Mouse (Mus musculus) kidney, postnatal 14 days (tissue): ENCODE data around the gene Dennd4a.
"Not testable (repeated sequence)": the region's sequence is repeated elsewhere in the genome, so short reads cannot be mapped to it uniquely, and the experiment has no call there.

Source experiments
- DNase-seq: peaks from one replicate; pipeline ENCODE4 v3.0.0; 2022; ENCODE audit warnings: mixed read lengths

Dennd4a gene

DNA sequence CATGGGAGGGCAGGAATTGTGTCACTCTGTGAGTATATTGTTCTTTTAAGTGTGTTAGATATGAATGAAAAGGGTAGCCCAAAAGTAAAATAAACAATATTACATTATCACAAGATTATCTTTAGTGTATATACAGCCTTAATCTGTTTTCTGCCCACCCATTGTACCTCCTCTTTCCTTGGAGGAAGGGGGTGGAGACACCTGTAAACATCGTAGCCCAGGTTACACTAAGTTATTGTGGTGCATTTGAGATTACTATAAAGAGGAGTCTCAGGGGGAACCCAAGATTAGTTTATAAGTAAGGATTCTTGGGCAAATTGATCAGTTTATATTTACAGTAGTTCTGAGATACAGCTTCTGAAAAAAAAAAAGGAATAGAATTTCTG is 1.3 kb downstream of the Dennd4a start:
- DNase-seq: no peak

GRCm38 (mm10) chr9:64814273-64814672 is 3.1 kb downstream of the Dennd4a start:
- DNase-seq: no peak

GRCm38 (mm10) chr9:64819686-64820085 is 8.5 kb downstream of the Dennd4a start:
- DNase-seq: not testable (repeated sequence)

- no peak for DNase-seq
These were observed 9.1 kb downstream of the Dennd4a start for GRCm38 (mm10) chr9:64820086-64820795.

- no peak for DNase-seq
These were observed 11.1 kb downstream of the Dennd4a start for GRCm38 (mm10) chr9:64822235-64822634.

- no peak for DNase-seq
These were observed 13.4 kb downstream of the Dennd4a start for GRCm38 (mm10) chr9:64824389-64825008.

DNA sequence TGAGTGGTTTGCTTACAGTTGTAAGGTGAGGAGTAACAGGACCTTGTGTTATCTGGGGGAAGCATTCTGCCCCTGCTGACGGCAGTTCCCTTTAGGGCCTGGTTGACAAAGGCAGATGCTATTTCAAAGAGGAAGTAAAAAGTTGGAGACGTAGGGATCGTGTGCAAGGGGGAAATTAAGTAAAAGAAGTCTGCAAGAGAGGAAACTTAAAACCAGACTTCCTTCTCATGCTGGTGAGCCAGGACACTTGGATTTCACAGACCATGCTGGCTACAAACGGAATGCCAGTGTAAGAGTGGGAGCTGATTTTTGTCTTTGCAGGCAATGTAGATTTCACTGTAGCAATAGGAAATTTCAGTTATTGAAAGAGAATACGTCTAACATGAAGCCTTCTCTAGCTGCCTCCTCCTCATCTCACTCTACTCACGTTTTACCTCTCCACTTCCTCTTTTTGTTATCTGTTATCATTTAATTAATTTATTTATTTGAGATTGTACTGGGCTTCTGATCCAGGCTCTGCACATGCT is 19.0 kb downstream of the Dennd4a start:
- DNase-seq: no peak

DNA sequence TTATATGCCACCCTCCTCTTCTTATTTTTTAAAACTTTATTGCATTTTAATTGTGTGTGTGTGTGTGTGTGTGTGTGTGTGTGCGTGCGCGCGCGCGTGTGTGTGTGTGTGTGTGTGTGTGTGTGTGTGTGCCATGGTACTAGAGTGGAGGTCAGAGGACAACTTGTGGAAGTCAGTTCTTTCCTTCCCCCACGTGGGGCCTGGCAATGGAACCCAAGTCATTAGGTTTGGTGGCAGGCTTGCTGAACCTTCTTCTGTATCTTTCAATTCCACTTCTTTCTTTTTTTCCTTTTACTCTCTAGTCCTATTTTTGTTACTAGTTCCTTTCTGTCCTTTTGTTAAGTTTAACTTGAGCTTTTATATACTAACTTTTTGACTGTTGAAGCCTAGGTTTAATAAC is 19.5 kb downstream of the Dennd4a start:
- no peak for DNase-seq

DNA sequence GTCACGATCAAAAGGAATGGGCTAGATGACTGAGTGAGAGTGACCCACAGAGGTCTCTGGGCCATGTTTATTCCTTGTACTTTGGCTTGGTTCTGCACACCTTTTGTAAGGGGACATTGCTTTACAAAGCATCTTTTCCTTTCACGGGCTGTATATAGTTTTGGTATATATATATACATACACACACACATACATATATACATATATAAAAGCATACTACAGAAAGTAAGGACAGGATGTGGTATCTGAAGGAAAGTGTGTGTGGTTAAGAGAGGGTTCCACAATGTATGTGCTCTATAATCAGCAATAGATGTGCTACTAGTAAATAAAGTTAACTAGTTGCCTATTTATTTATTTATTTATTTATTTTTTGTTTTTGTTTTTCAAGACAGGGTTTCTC is 20.6 kb downstream of the Dennd4a start:
- DNase-seq: no peak

DNA sequence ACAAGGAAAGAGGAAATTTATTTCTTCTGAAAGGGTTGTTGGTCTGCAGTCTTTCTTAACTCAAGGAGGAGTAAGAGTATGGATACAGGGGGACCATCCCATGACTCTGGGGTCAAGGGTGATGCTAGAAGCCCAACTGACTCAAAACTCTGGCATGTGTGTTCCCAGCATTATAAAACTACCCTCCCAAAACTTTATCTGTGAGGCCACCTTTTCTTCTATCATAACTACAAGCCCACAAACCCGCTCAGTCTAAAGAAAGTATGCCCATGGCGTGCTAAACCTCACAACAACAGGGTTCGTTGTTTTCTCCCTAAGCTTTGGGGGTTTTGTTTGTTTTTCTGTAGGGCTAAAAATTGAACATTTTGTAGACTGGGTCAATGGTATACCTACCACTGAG is 23.3 kb downstream of the Dennd4a start:
- DNase-seq: no peak

DNA sequence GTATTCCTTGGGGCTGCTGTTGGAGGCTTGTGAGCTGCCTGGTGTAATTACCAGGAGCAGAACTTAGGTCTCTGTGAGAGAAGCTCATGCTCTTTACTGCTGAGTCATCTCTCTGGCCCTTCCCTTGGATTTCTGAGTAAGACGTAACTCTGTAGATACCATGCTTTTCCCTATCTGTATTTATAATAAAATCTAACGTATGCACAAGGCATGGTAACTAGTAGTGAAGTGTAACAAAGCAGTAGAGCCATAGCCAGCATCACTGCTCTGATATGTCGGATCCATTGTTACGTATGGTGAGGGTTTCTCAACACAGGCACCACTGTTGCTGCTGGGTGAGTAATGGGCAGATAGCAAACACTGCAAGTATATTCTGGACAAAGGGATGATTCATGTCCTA is 34.2 kb downstream of the Dennd4a start:
- no peak for DNase-seq

GRCm38 (mm10) chr9:64849548-64849947 is 38.4 kb downstream of the Dennd4a start:
- no peak for DNase-seq

GRCm38 (mm10) chr9:64860083-64860482 is 48.9 kb downstream of the Dennd4a start:
- DNase-seq: no peak

- DNase-seq: no peak
These were observed 51.5 kb downstream of the Dennd4a start for GRCm38 (mm10) chr9:64862687-64863086.

DNA sequence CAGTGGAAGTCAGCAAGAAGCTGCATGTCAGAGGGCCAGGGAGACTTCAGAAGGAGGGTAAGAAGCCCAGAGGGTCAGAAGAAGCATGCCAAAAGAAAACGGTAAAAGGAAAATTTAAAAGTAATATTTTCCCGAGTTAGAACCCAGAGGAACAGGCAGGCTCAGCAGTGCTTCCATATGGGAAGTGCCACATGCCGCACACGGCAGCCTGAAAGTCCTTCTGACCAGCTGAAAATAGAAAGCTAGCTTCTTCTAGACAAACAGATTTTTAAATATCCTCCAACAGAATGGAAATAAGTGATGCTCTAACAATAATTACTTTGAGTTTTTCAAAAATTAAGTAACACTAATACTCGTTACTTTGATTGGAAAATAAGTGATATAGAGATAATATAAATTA is 74.9 kb downstream of the Dennd4a start:
- DNase-seq: no peak

DNA sequence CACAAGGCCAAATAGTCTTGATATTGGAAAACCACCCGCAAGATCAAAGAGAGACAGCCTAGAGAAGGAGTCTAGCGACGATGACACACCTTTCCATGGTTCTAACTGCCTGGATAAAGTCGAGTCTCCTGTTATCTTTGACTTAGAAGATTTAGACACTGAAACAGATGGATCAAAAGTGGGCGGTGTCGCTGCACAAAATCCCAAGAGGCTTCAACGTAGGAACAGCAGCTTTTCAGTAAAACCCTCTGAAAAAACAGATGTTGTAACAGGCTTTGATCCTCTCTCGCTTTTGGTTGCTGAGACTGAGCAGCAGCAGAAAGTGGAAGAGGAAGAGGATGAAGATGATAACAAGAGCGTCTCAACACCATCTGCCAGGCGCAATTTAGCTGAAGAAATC is 85.5 kb downstream of the Dennd4a start:
- DNase-seq: no peak

GRCm38 (mm10) chr9:64902866-64903265 is 91.7 kb downstream of the Dennd4a start:
- DNase-seq: no peak

GRCm38 (mm10) chr9:64903386-64903785 is 92.2 kb downstream of the Dennd4a start:
- DNase-seq: peak; percentile 86

GRCm38 (mm10) chr9:64904917-64905640 is 93.9 kb downstream of the Dennd4a start:
- DNase-seq: no peak

- DNase-seq: no peak
These were observed 96.3 kb downstream of the Dennd4a start for GRCm38 (mm10) chr9:64907441-64907840.

DNA sequence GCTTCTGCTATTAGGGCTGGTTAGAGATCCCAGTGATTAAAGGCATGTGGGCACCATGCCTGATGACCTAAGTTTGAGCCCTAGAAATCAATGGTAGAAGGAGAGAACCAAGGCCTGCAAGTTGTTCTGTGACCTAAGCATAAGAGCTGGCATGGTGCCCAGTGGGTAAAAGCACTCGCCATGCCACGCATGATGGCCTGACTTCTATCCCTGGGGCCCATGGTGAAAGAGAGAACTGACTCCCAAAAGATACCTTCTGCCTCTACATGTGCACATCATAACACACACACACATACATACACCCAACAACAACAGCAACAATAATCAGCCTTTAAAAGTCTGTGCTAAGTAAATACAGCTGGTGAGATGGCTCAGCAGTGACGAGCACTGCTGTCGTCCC is 102.3 kb downstream of the Dennd4a start:
- DNase-seq: no peak

GRCm38 (mm10) chr9:64913973-64914372 is 102.8 kb downstream of the Dennd4a start:
- DNase-seq: no peak

- DNase-seq: no peak
These were observed 103.5 kb downstream of the Dennd4a start for GRCm38 (mm10) chr9:64914629-64915028.

DNA sequence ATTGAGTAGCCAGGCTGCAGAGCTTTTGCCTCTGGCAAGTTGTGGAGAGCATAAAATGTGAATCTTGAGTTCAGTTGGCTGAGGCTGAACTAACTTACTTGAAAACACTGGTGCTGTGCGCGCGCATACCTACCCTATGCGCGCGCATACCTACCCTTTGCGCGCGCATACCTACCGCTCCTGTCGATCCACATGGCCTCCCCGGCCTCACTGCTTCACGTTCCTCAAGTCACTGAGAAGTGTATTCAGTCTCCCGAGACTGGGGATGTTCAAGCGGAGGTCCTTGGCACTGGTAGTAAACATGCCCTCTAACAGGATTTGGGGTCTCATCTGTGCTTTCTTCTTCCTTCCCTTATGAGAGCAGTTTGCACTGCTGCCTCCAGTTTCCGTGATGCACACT is 107.4 kb downstream of the Dennd4a start:
- peak; percentile 38 for DNase-seq
